ENCODE assay signal across 17 mouse cellular contexts in genomic region chr1:55160218-55160617, GRCm38 (mm10). TPM values are rescaled to one million over a fixed set of nuclear protein-coding genes. Genes with fewer than 3 reads are reported as not detected.
DNase-seq lines count a peak whose midpoint lies in the region; ATAC-seq and TF ChIP-seq lines count a peak whose summit lies in the region.
"Had no signal": no experiment of that assay in that cellular context is flagged by ENCODE, and none has a peak within 500 bp of the region (broad histone marks: within the 10 kb centered on the region; RNA-seq: fewer than 3 reads in every experiment).

No protein-coding gene starts in this region.

- H3K9ac ChIP-seq in hindbrain, embryonic 14.5 days: no peak overlapping the region
- no peak overlapping the region for H3K9ac ChIP-seq in hindbrain, embryonic 12.5 days
- no peak overlapping the region for H3K9ac ChIP-seq in midbrain, embryonic 16.5 days (ENCODE audit: low read depth, low read length)
- no peak overlapping the region for H3K9ac ChIP-seq in midbrain, postnatal 0 days (replicated peaks; ENCODE audit: low read length, poor library complexity, severe bottlenecking)
- H3K9ac ChIP-seq: embryonic facial prominence, embryonic 15.5 days; heart, embryonic 15.5 days had no signal

- no peaks in the 10 kb centered on the region for H3K9me3 ChIP-seq in hindbrain, embryonic 14.5 days (ENCODE audit: control insufficient read depth, low read length)
- no peaks in the 10 kb centered on the region for H3K9me3 ChIP-seq in hindbrain, embryonic 12.5 days (replicated peaks)
- H3K9me3 ChIP-seq in midbrain, embryonic 16.5 days (replicated peaks; ENCODE audit: control insufficient read depth, low read length, poor library complexity, severe bottlenecking): no peaks in the 10 kb centered on the region
- no peaks in the 10 kb centered on the region for H3K9me3 ChIP-seq in midbrain, postnatal 0 days (ENCODE audit: low read length)
- H3K9me3 ChIP-seq: embryonic facial prominence, embryonic 15.5 days; forebrain, embryonic 10.5 days; heart, embryonic 15.5 days; hindbrain, embryonic 10.5 days had no signal

- no peaks in the 10 kb centered on the region for H3K4me1 ChIP-seq in hindbrain, embryonic 14.5 days (replicated peaks; ENCODE audit: control insufficient read depth, insufficient read depth, low read length)
- H3K4me1 ChIP-seq in hindbrain, embryonic 12.5 days: no peaks in the 10 kb centered on the region
- no peaks in the 10 kb centered on the region for H3K4me1 ChIP-seq in midbrain, embryonic 16.5 days (ENCODE audit: control insufficient read depth, insufficient read depth, low read length)
- no peaks in the 10 kb centered on the region for H3K4me1 ChIP-seq in midbrain, postnatal 0 days (ENCODE audit: insufficient read depth, low read length)
- H3K4me1 ChIP-seq: embryonic facial prominence, embryonic 15.5 days; forebrain, embryonic 10.5 days; heart, embryonic 15.5 days; hindbrain, embryonic 10.5 days had no signal

- no peak overlapping the region for H3K4me3 ChIP-seq in hindbrain, embryonic 14.5 days (replicated peaks; ENCODE audit: low read length)
- no peak overlapping the region for H3K4me3 ChIP-seq in hindbrain, embryonic 12.5 days
- no peak overlapping the region for H3K4me3 ChIP-seq in layer of hippocampus, adult 2 months
- H3K4me3 ChIP-seq in midbrain, embryonic 16.5 days (ENCODE audit: low read depth, low read length): no peak overlapping the region
- H3K4me3 ChIP-seq in midbrain, postnatal 0 days (ENCODE audit: low read depth, low read length): no peak overlapping the region
- H3K4me3 ChIP-seq: embryonic facial prominence, embryonic 15.5 days; erythroblast, embryonic 14.5 days; forebrain, embryonic 10.5 days; heart, adult 2 months; heart, embryonic 15.5 days; hindbrain, embryonic 10.5 days had no signal

- DNase-seq in hindbrain, embryonic 14.5 days (ENCODE audit: low spot score): no peak
- DNase-seq in layer of hippocampus, adult 2 months (ENCODE audit: low spot score in 2 of 2): no peak
- DNase-seq in layer of hippocampus, postnatal 14 days (ENCODE audit: low spot score in 2 of 2): no peak
- DNase-seq in midbrain, postnatal 0 days (ENCODE audit: low spot score): no peak
- DNase-seq: cerebellum, adult 11 months; embryo, embryonic 11 days; heart, adult 2 months; heart, postnatal 14 days had no signal

- peaks cover 32% of the 10 kb centered on the region for H3K36me3 ChIP-seq in hindbrain, embryonic 14.5 days (replicated peaks; ENCODE audit: control insufficient read depth, insufficient read depth)
- H3K36me3 ChIP-seq in hindbrain, embryonic 12.5 days: peaks cover 28% of the 10 kb centered on the region
- peaks cover 8% of the 10 kb centered on the region; the same call in 1 of the 2 replicates for H3K36me3 ChIP-seq in midbrain, embryonic 16.5 days (ENCODE audit: control insufficient read depth, insufficient read depth, low read length)
- H3K36me3 ChIP-seq in midbrain, postnatal 0 days (ENCODE audit: insufficient read depth, low read length): peaks cover 12% of the 10 kb centered on the region

- no peak overlapping the region for H3K4me2 ChIP-seq in hindbrain, embryonic 14.5 days (replicated peaks)
- no peak overlapping the region for H3K4me2 ChIP-seq in hindbrain, embryonic 12.5 days (replicated peaks)
- no peak overlapping the region for H3K4me2 ChIP-seq in midbrain, embryonic 16.5 days (ENCODE audit: low read length)
- no peak overlapping the region for H3K4me2 ChIP-seq in midbrain, postnatal 0 days (ENCODE audit: low read depth, low read length, poor library complexity, severe bottlenecking)
- H3K4me2 ChIP-seq: embryonic facial prominence, embryonic 15.5 days; heart, embryonic 11.5 days; heart, embryonic 15.5 days had no signal

- WGBS in hindbrain, embryonic 14.5 days: 89% methylated on average over 3 of the region's 3 CpGs
- 93% methylated on average over 3 of the region's 3 CpGs for WGBS in hindbrain, embryonic 12.5 days
- 91% methylated on average over 3 of the region's 3 CpGs for WGBS in midbrain, embryonic 16.5 days
- WGBS in midbrain, postnatal 0 days: 91% methylated on average over 3 of the region's 3 CpGs

- H3K27ac ChIP-seq in hindbrain, embryonic 14.5 days: 0 out of 2 replicates have a peak overlapping the region, but pooled peaks have one; percentile 26
- no peak overlapping the region for H3K27ac ChIP-seq in hindbrain, embryonic 12.5 days
- H3K27ac ChIP-seq in layer of hippocampus, adult 2 months: peak overlapping the region; percentile 83; the same call in 1 of the 2 replicates
- H3K27ac ChIP-seq in midbrain, embryonic 16.5 days (ENCODE audit: low read length): 0 out of 2 replicates have a peak overlapping the region, but pooled peaks have one; percentile 19
- no peak overlapping the region for H3K27ac ChIP-seq in midbrain, postnatal 0 days (ENCODE audit: low read depth, low read length)
- H3K27ac ChIP-seq: forebrain, embryonic 10.5 days; heart, adult 2 months; heart, embryonic 15.5 days; hindbrain, embryonic 10.5 days had no signal

- no peak for ATAC-seq in hindbrain, embryonic 14.5 days (ENCODE audit: low FRiP score)
- ATAC-seq in hindbrain, embryonic 12.5 days (ENCODE audit: low FRiP score): no peak
- no peak for ATAC-seq in midbrain, embryonic 16.5 days
- no peak for ATAC-seq in midbrain, postnatal 0 days (ENCODE audit: low FRiP score)
- ATAC-seq: inflammation-experienced regulatory T-cells, adult 6 months had no signal

- no peaks in the 10 kb centered on the region for H3K27me3 ChIP-seq in hindbrain, embryonic 14.5 days (ENCODE audit: control insufficient read depth, insufficient read depth, low read length)
- H3K27me3 ChIP-seq in hindbrain, embryonic 12.5 days: no peaks in the 10 kb centered on the region
- no peaks in the 10 kb centered on the region for H3K27me3 ChIP-seq in midbrain, embryonic 16.5 days (ENCODE audit: control insufficient read depth, insufficient read depth, low read depth, low read length)
- H3K27me3 ChIP-seq in midbrain, postnatal 0 days (ENCODE audit: insufficient read depth, low read length): no peaks in the 10 kb centered on the region
- H3K27me3 ChIP-seq: embryonic facial prominence, embryonic 15.5 days; heart, embryonic 15.5 days had no signal

- no peak for TF ChIP-seq CTCF in layer of hippocampus, adult 2 months (conservative IDR thresholded peaks at IDR 0.05)
- TF ChIP-seq CTCF in midbrain, postnatal 0 days (IDR thresholded peaks at IDR 0.05): no peak

RNA-seq across cellular contexts. Expression of gene Mob4, which starts 29.2 kb away (rescaled TPM):
- 157 and 177 TPM in 2 replicates for polyA plus RNA-seq in hindbrain, embryonic 14.5 days (2014; fragmentation: Nextera tagmentation; extraction: Ambion mirVana)
- 150 and 161 TPM in 2 replicates for polyA plus RNA-seq in hindbrain, embryonic 12.5 days (2016; fragmentation: Nextera tagmentation; extraction: Ambion mirVana)
- total RNA-seq in layer of hippocampus, adult 2 months (2021): 10 to 100 TPM; 56.8 to 59.4 TPM
- 10 to 100 TPM; 63.3 to 67.0 TPM for total RNA-seq in layer of hippocampus, postnatal 14 days (2021)
- polyA plus RNA-seq in midbrain, embryonic 16.5 days (2015; fragmentation: Nextera tagmentation; extraction: Ambion mirVana): 171 and 194 TPM in 2 replicates
- 80.9 and 83.8 TPM in 2 replicates for total RNA-seq in midbrain, postnatal 0 days (2014; rRNA removed)
- 126 and 143 TPM in 2 replicates for polyA plus RNA-seq in midbrain, postnatal 0 days (2015; fragmentation: Nextera tagmentation; extraction: Ambion mirVana)

Comparison
In these comparisons a context has a peak if more than half of its experiments do, and no peak if none do; other contexts are left out.
1. H3K27ac ChIP-seq: peak in hindbrain, embryonic 14.5 days (single experiment), layer of hippocampus, adult 2 months (single experiment) and midbrain, embryonic 16.5 days (single experiment); none in hindbrain, embryonic 12.5 days (single experiment) and midbrain, postnatal 0 days (single experiment).